Mouse (Mus musculus) spleen, postnatal 0 days (tissue): ENCODE data around the gene Vmn2r65. TPM values are rescaled to one million over a fixed set of nuclear protein-coding genes. Genes with fewer than 3 reads are reported as not detected.

ENCODE experiments used
- polyA plus RNA-seq: library from polyadenylated mRNA; unstranded; fragments of >200 nt; fragmentation: Nextera tagmentation; extraction: Ambion mirVana; gene quantifications from 2 replicates; pipeline ENCODE4 v1.2.1, GENCODE M21; 2015

Vmn2r65 gene
- not detected in 2 replicates for polyA plus RNA-seq

GRCm38 (mm10) chr7:84964015-84964414 lies at the start of gene Vmn2r65:
Gene Vmn2r65, minus strand, starts transcription at chr7:84964115.

DNA sequence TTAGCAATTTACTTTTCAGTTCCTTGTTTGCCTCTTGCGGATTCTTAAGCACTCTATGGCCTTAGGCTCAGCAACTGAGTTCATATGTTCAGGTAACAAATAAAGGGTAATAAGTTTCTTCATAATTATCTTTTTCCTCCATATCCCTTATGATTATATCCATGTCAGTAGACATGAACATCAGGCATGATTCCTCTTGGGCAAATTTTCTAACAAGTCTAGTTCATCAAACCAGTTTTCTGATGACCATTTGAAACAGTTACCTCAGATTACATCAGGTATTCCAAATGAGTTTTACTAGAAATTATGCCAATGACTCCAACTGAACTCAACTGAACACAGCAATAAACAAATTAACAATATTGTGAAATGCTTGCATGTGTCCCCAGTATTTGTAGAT lies 48.3 kb upstream of the Vmn2r65 start, which contains the start of gene Vmn2r66:
Vmn2r66 (minus strand) TSS at position 101 of the 400 bp plus-strand sequence.

Other genes with a start within 250 kb of the Vmn2r65 start
- not detected in 2 replicates for gene Olfr291, start 110.6 kb downstream of the Vmn2r65 start, polyA plus RNA-seq
- not detected in 2 replicates for gene Vmn2r66, start 48.2 kb upstream of the Vmn2r65 start, polyA plus RNA-seq
- gene Vmn2r67, start 191.9 kb upstream of the Vmn2r65 start, polyA plus RNA-seq: not detected in 2 replicates